Mouse (Mus musculus) adrenal gland, postnatal 10 days (tissue): ENCODE measurements around the gene Pi4k2b. TPM values are rescaled to one million over a fixed set of nuclear protein-coding genes. Genes with fewer than 3 reads are reported as not detected.
"Not testable (repeated sequence)": the region's sequence is repeated elsewhere in the genome, so short reads cannot be mapped to it uniquely, and the experiment has no call there.

Source experiments
- DNase-seq: peaks from one replicate; pipeline ENCODE4 v3.0.0; 2021; ENCODE audit warnings: mixed read lengths
- total RNA-seq, 2 experiments: library from RNA; stranded (reverse); gene quantifications; 2 replicates each; pipeline ENCODE4 v1.2.3; 2021

The Pi4k2b gene
- total RNA-seq, 2 experiments from 2014 or later, result 13.6 to 14.7 TPM

GRCm38 (mm10) chr5:52776466-52777354 is 35.3 kb downstream of the Pi4k2b start:
- DNase-seq, result not testable (repeated sequence)

GRCm38 (mm10) chr5:52782523-52783250 is 41.3 kb downstream of the Pi4k2b start:
- DNase-seq, result peak; percentile 92

GRCm38 (mm10) chr5:52783251-52783620 is 41.9 kb downstream of the Pi4k2b start:
- no peak for DNase-seq

- DNase-seq, result no peak
These were observed 42.6 kb downstream of the Pi4k2b start for GRCm38 (mm10) chr5:52783957-52784356.

- DNase-seq, result peak; percentile 42
These were observed 45.4 kb downstream of the Pi4k2b start for GRCm38 (mm10) chr5:52786556-52787322.

GRCm38 (mm10) chr5:52793230-52793629 is 51.9 kb downstream of the Pi4k2b start:
- no peak for DNase-seq

GRCm38 (mm10) chr5:52794109-52794508 is 52.7 kb downstream of the Pi4k2b start:
- DNase-seq, result no peak

GRCm38 (mm10) chr5:52799274-52799985 is 58.1 kb downstream of the Pi4k2b start:
- no peak for DNase-seq

GRCm38 (mm10) chr5:52805801-52806200 is 64.4 kb downstream of the Pi4k2b start:
- no peak for DNase-seq

GRCm38 (mm10) chr5:52806349-52806748 is 65.0 kb downstream of the Pi4k2b start:
- DNase-seq, result no peak

GRCm38 (mm10) chr5:52807030-52807429 is 65.7 kb downstream of the Pi4k2b start:
- DNase-seq, result no peak

- DNase-seq, result no peak
These were observed 69.1 kb downstream of the Pi4k2b start for GRCm38 (mm10) chr5:52810446-52810845.

GRCm38 (mm10) chr5:52811056-52811455 is 69.7 kb downstream of the Pi4k2b start:
- no peak for DNase-seq

GRCm38 (mm10) chr5:52812456-52812855 is 71.1 kb downstream of the Pi4k2b start:
- no peak for DNase-seq

GRCm38 (mm10) chr5:52813312-52813711 is 71.9 kb downstream of the Pi4k2b start:
- DNase-seq, result no peak

- DNase-seq, result peak; percentile 51
These were observed 77.3 kb downstream of the Pi4k2b start for GRCm38 (mm10) chr5:52818676-52819075.

Other genes with a start within 250 kb of the Pi4k2b start
- 1 to 10 TPM; 2.2 to 3.0 TPM for gene Lgi2, start 175.1 kb upstream of the Pi4k2b start, total RNA-seq
- gene Sepsecs, start 71.9 kb upstream of the Pi4k2b start, total RNA-seq, result 10 to 100 TPM; 18.9 to 20.6 TPM
- gene Zcchc4, start 33.8 kb downstream of the Pi4k2b start, total RNA-seq, result 10 to 100 TPM in 1 of 2 experiments, 1 to 10 TPM in 1; 8.8 to 13.4 TPM
- 10 to 100 TPM; 61.6 to 73.9 TPM for gene Anapc4, start 92.4 kb downstream of the Pi4k2b start, total RNA-seq